ENCODE assay signal across 25 mouse cellular contexts in genomic region chr17:85610393-85611115, GRCm38 (mm10). TPM values are rescaled to one million over a fixed set of nuclear protein-coding genes. Genes with fewer than 3 reads are reported as not detected.
A peak's percentile ranks its signal among the peaks of the same experiment; 100 is the strongest.
DNase-seq lines count a peak whose midpoint lies in the region; ATAC-seq and TF ChIP-seq lines count a peak whose summit lies in the region.
"Had no signal": no experiment of that assay in that cellular context is flagged by ENCODE, and none has a peak within 500 bp of the region (broad histone marks: within the 10 kb centered on the region; RNA-seq: fewer than 3 reads in every experiment).

No protein-coding gene starts in this region.

- no peak overlapping the region for H3K4me3 ChIP-seq in forebrain, embryonic 11.5 days (ENCODE audit: low read depth, low read length)
- no peak overlapping the region for H3K4me3 ChIP-seq in forebrain, embryonic 16.5 days (replicated peaks; ENCODE audit: low read length)
- H3K4me3 ChIP-seq in midbrain, embryonic 13.5 days (replicated peaks) = 0 out of 2 replicates have a peak overlapping the region, but pooled peaks have one; percentile 5
- H3K4me3 ChIP-seq in midbrain, postnatal 0 days (ENCODE audit: low read depth, low read length) = no peak overlapping the region
- H3K4me3 ChIP-seq: embryonic facial prominence, embryonic 13.5 days; heart, embryonic 10.5 days; hindbrain, embryonic 15.5 days had no signal

- DNase-seq in forebrain, embryonic 11.5 days (ENCODE audit: low spot score) = peak; percentile 46
- no peak for DNase-seq in midbrain, postnatal 0 days (ENCODE audit: low spot score)
- no peak for DNase-seq in layer of hippocampus, postnatal 14 days (ENCODE audit: low spot score in 2 of 2)
- no peak for DNase-seq in adipocyte (ENCODE audit: low spot score)
- no peak for DNase-seq in lung, postnatal 25 days (ENCODE audit: low spot score)
- DNase-seq: adrenal gland, postnatal 14 days; cerebellum, adult 11 months; cerebellum, postnatal 14 days; gastrocnemius, postnatal 25 days; heart, postnatal 10 days; kidney, adult 11 months; right cerebral cortex, adult 18-20 months had no signal

- peak overlapping the region; percentile 1; the same call in 1 of the 2 replicates for H3K9ac ChIP-seq in forebrain, embryonic 11.5 days (ENCODE audit: low read length)
- no peak overlapping the region for H3K9ac ChIP-seq in forebrain, embryonic 16.5 days (replicated peaks; ENCODE audit: low read depth, low read length)
- H3K9ac ChIP-seq in midbrain, embryonic 13.5 days (replicated peaks) = 0 out of 2 replicates have a peak overlapping the region, but pooled peaks have one; percentile 19
- H3K9ac ChIP-seq in midbrain, postnatal 0 days (replicated peaks; ENCODE audit: low read length, poor library complexity, severe bottlenecking) = no peak overlapping the region
- H3K9ac ChIP-seq: embryonic facial prominence, embryonic 13.5 days; hindbrain, embryonic 15.5 days; liver, embryonic 14.5 days had no signal

- H3K9me3 ChIP-seq in forebrain, embryonic 11.5 days (ENCODE audit: control insufficient read depth, low read length) = no peaks in the 10 kb centered on the region
- no peaks in the 10 kb centered on the region for H3K9me3 ChIP-seq in forebrain, embryonic 16.5 days (ENCODE audit: control insufficient read depth, low read length)
- no peaks in the 10 kb centered on the region for H3K9me3 ChIP-seq in midbrain, embryonic 13.5 days
- no peaks in the 10 kb centered on the region for H3K9me3 ChIP-seq in midbrain, postnatal 0 days (ENCODE audit: low read length)
- H3K9me3 ChIP-seq: embryonic facial prominence, embryonic 13.5 days; heart, embryonic 10.5 days; hindbrain, embryonic 15.5 days had no signal

- peaks cover 20% of the 10 kb centered on the region for H3K4me1 ChIP-seq in forebrain, embryonic 11.5 days (replicated peaks; ENCODE audit: control insufficient read depth, insufficient read depth, low read length)
- H3K4me1 ChIP-seq in forebrain, embryonic 16.5 days (replicated peaks; ENCODE audit: control insufficient read depth, insufficient read depth, low read length) = peaks cover 33% of the 10 kb centered on the region
- peaks cover 18% of the 10 kb centered on the region for H3K4me1 ChIP-seq in midbrain, embryonic 13.5 days (replicated peaks)
- H3K4me1 ChIP-seq in midbrain, postnatal 0 days (ENCODE audit: insufficient read depth, low read length) = no peaks in the 10 kb centered on the region

- WGBS in forebrain, embryonic 11.5 days = 25% methylated on average over 11 of the region's 11 CpGs
- 41% methylated on average over 11 of the region's 11 CpGs for WGBS in forebrain, embryonic 16.5 days
- WGBS in midbrain, embryonic 13.5 days = 11% methylated on average over 11 of the region's 11 CpGs
- WGBS in midbrain, postnatal 0 days = 7% methylated on average over 11 of the region's 11 CpGs

- H3K4me2 ChIP-seq in forebrain, embryonic 11.5 days (ENCODE audit: low read depth, low read length, severe bottlenecking) = 0 out of 2 replicates have a peak overlapping the region, but pooled peaks have one; percentile 24
- H3K4me2 ChIP-seq in forebrain, embryonic 16.5 days (ENCODE audit: low read length) = no peak overlapping the region
- peak overlapping the region; percentile 5 for H3K4me2 ChIP-seq in midbrain, embryonic 13.5 days (replicated peaks)
- no peak overlapping the region for H3K4me2 ChIP-seq in midbrain, postnatal 0 days (ENCODE audit: low read depth, low read length, poor library complexity, severe bottlenecking)
- H3K4me2 ChIP-seq: embryonic facial prominence, embryonic 13.5 days; hindbrain, embryonic 15.5 days had no signal

- no peak for ATAC-seq in forebrain, embryonic 11.5 days (replicated peaks; ENCODE audit: low FRiP score)
- no peak for ATAC-seq in forebrain, embryonic 16.5 days
- ATAC-seq in midbrain, embryonic 13.5 days = no peak
- ATAC-seq in midbrain, postnatal 0 days (ENCODE audit: low FRiP score) = no peak
- ATAC-seq in granulocyte monocyte progenitor cell, adult 5-6 weeks (replicated peaks; ENCODE audit: poor library complexity, severe bottlenecking) = 0 out of 2 replicates have a peak, but pooled peaks have one; percentile 5

- no peak for TF ChIP-seq CTCF in midbrain, postnatal 0 days (IDR thresholded peaks at IDR 0.05)

- H3K36me3 ChIP-seq in forebrain, embryonic 11.5 days (ENCODE audit: control insufficient read depth, insufficient read depth, low read length) = no peaks in the 10 kb centered on the region
- H3K36me3 ChIP-seq in forebrain, embryonic 16.5 days (ENCODE audit: control insufficient read depth, insufficient read depth) = no peaks in the 10 kb centered on the region
- H3K36me3 ChIP-seq in midbrain, embryonic 13.5 days = no peaks in the 10 kb centered on the region
- H3K36me3 ChIP-seq in midbrain, postnatal 0 days (ENCODE audit: insufficient read depth, low read length) = no peaks in the 10 kb centered on the region
- H3K36me3 ChIP-seq: embryonic facial prominence, embryonic 13.5 days; heart, embryonic 10.5 days; hindbrain, embryonic 15.5 days had no signal

- no peak overlapping the region for H3K27ac ChIP-seq in forebrain, embryonic 11.5 days (ENCODE audit: low read depth, low read length)
- H3K27ac ChIP-seq in forebrain, embryonic 16.5 days (ENCODE audit: low read length) = no peak overlapping the region
- peak overlapping the region; percentile 41 for H3K27ac ChIP-seq in midbrain, embryonic 13.5 days
- no peak overlapping the region for H3K27ac ChIP-seq in midbrain, postnatal 0 days (ENCODE audit: low read depth, low read length)
- H3K27ac ChIP-seq: embryonic facial prominence, embryonic 13.5 days; heart, embryonic 10.5 days; hindbrain, embryonic 15.5 days; liver, embryonic 14.5 days had no signal

- H3K27me3 ChIP-seq in forebrain, embryonic 11.5 days (ENCODE audit: control insufficient read depth, insufficient read depth, low read length) = peaks cover 79% of the 10 kb centered on the region
- peaks cover 81% of the 10 kb centered on the region for H3K27me3 ChIP-seq in forebrain, embryonic 16.5 days (replicated peaks; ENCODE audit: control insufficient read depth, insufficient read depth, low read length)
- H3K27me3 ChIP-seq in midbrain, embryonic 13.5 days = peaks cover 92% of the 10 kb centered on the region
- H3K27me3 ChIP-seq in midbrain, postnatal 0 days (ENCODE audit: insufficient read depth, low read length) = peaks cover 86% of the 10 kb centered on the region

RNA-seq across cellular contexts. Expression of gene Six3, which starts 2.9 kb away (rescaled TPM):
- polyA plus RNA-seq in forebrain, embryonic 11.5 days (2014; fragmentation: Nextera tagmentation; extraction: Ambion mirVana) = 17.1 and 17.5 TPM in 2 replicates
- 15.6 and 17.6 TPM in 2 replicates for polyA plus RNA-seq in forebrain, embryonic 16.5 days (2015; fragmentation: Nextera tagmentation; extraction: Ambion mirVana)
- polyA plus RNA-seq in midbrain, embryonic 13.5 days (2015; fragmentation: Nextera tagmentation; extraction: Ambion mirVana) = 15.6 and 21.9 TPM in 2 replicates
- 11.2 and 12.8 TPM in 2 replicates for total RNA-seq in midbrain, postnatal 0 days (2014; rRNA removed)
- 23.3 and 28.0 TPM in 2 replicates for polyA plus RNA-seq in midbrain, postnatal 0 days (2015; fragmentation: Nextera tagmentation; extraction: Ambion mirVana)
- total RNA-seq in granulocyte monocyte progenitor cell, adult 5-6 weeks (2014; fragmentation: Nextera tagmentation) = not detected in 2 replicates
- total RNA-seq in granulocyte monocyte progenitor cell, adult 5-6 weeks (2017) = not detected in 2 replicates
- total RNA-seq in layer of hippocampus, postnatal 14 days (2021) = 1 to 10 TPM; 1.5 to 1.7 TPM
- total RNA-seq: adrenal gland, postnatal 14 days; gastrocnemius, postnatal 25 days; heart, postnatal 10 days; megakaryocyte progenitor cell, adult 5-6 weeks; monocyte, adult 5-6 weeks had no signal
- polyA plus RNA-seq: kidney, embryonic 16.5 days; large intestine, adult 2 months; lung, embryonic 16.5 days; small intestine, adult 2 months had no signal

Comparison
In these comparisons a context has a peak if more than half of its experiments do, and no peak if none do; other contexts are left out.
1. H3K4me2 ChIP-seq: peak in forebrain, embryonic 11.5 days (single experiment) and midbrain, embryonic 13.5 days (single experiment); none in forebrain, embryonic 16.5 days (single experiment) and midbrain, postnatal 0 days (single experiment).
2. H3K9ac ChIP-seq: peak in forebrain, embryonic 11.5 days (single experiment) and midbrain, embryonic 13.5 days (single experiment); none in forebrain, embryonic 16.5 days (single experiment) and midbrain, postnatal 0 days (single experiment).